Mouse (Mus musculus): ENCODE measurements at regions not wholly inside any gene's neighbourhood (a gene's known extent, or its start where the extent isn't known, plus 50 kb on each side); places are given as distances from the start of the nearest gene placed in this dataset.
A peak's percentile ranks its signal among the peaks of the same experiment; 100 is the strongest.

DNA sequence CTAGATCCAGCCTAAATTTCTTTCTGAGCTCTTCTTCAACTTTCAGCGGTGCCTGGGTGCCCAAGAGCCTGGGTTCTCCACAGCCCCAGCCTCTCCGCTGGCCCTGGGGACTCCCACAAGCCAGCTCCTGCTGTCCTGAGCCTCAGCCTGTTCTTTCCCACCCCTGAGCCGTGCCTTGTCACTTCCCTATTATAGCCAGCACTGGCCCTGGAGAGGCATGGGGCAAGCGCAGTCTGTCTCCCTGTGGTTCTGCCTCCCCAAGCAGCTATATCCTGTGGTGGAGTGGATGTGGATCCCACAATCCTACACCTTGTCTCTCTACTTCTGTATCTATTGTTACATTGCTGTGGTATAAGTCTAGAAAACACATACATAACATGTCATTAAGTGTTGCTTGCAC, 128.6 kb upstream of the Hgf start:
- DNase-seq = no peak

DNA sequence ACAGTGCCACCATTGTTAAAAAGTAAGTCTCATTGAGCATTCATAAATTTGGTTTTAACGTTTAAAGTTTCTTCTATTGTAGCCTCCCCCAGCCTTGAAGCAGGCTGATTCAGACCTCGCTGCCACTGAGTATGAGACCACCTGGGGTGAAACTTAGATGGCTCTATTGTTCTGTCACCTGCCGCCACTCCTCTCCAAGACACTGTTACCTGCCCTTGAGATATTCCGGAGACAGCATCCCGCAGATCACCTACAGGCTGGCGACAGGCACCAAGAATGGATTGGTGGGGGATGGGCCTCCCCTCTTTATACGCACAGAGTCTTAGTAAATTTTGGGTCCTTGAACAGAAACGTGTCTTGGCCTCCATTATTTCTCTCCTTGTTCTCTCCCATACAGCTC, 128.0 kb upstream of the Hgf start:
- DNase-seq = no peak

DNA sequence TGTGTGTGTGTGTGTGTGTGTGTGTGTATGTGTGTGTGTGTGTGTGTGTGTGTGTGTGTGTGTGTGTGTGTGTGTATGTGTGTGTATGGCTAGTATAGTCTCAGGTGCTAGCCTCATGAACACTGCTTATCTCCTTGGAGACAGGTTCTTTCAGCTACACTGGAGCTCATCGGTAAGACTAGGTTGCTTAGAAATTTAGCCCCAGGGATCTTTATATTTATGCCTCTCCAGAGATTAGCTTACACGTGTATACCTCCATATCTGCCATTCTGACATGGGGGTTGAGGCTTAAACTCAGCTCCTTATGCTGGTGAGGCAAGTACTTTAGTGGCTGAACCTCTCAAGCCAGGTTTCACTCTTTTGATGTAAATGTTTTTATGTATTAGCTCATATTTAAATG, 127.0 kb upstream of the Hgf start:
- no peak for DNase-seq

DNA sequence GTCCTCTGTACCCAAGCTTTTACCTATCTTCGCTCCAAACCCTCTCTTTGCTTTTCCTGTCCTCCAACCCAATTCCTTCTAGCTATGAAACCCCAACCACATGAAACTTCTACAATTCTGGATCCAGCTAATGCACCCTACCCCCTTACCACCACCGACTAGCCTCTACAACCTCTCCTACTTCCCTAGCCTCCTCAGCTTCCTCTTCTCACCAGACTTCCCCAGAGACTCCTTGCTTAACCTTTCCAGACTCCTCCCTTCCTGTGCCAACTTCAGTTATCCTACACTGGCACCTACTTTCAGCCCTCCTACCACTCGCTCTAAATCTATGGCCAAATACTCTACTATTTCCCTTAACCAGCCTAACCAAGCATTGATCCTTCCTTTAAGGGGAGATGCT, 118.7 kb upstream of the Hgf start:
- DNase-seq = no peak

DNA sequence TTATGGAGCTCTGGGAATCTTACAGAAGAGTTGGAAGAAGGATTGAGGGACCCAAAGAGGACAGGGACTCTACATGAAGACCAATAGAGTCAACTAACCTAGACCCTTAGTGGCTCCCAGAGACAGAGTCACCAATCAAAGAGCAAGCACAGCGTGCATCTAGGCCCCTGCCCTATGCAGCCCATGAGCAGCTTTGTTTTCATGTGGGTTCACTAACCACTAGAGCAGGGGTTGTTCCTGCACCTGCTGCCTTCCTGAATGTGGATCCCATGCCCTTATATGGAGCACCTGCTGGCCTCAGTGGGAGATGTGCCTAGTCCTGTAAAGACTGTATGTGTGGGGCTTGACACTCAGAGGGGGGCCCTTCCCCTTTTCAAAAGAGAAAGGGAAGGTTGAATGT, 108.2 kb upstream of the Hgf start:
- peak; percentile 38 for DNase-seq

DNA sequence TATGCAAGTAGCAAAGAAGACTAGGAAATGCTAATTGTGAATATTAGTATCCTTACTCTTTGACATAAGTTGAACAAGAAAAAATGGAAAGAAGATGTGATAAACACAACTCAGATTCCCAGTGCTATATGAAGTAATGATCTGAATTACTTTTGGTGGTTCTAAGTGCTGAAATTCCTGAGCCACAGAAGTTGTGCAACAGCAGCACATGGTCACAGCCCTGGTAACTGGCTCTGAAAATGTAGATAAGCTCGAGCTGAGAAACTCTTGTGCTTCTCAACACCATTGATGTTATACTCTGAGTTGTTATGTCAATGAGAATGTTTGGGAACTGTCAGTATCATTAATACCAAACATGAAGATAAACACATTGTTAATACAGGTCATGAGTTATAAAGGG, 106.3 kb upstream of the Hgf start:
- no peak for DNase-seq

DNA sequence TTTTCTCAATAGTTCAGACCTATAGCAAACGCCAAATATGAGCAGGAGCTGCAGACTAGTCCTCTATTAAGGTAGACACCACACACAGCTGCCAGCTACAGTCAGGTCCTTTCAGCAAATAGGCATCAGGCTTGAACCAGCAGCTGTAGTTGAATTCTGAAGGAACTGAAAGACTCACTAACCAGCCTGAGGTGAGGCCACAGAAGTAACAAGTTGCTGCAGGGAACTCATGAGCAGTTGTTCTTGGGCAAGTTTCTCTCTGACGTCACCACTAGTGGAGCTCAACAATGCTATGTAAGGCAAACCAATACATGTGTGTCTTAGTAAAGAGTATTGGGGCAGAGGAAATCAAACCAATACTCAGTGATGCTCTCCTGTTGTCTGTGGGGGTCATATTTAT, 91.5 kb upstream of the Hgf start:
- DNase-seq = no peak

DNA sequence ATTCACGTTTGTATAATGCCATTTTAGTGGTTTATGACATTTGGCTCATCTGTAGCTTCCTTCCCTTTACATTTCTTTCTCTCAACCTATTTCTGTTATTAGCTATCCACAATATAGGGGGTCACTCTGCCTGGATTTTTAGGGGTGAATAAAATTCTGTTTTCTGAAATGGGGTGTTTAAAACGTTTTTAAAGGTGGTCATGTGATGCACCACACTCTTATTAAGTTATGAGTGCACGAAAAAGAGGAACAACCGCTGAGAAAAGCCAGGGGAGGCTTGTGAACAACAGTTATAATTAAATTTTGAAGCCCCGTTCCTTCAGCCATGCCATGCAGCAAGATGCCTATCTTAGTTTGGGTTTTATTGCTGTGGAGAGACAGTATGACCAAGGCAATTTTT, 87.0 kb upstream of the Hgf start:
- no peak for DNase-seq

DNA sequence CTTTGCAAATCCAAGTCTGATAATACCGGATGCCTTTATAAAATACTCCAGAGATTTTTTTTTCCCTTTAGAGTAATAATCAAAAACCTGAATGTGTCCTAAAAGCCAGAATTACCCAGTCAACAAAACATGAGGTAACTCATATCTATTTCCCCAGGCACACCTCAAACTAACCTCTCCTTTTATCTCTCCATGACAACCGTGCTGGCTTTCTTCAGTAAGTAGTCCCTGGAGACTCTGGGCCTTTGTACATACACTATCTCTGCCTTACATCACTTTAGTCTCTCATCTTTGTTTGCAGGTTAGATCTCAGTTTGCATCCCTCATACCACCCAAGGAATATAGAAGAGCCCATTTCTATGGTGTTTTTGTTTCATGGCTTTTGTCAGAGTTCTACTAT, 84.7 kb upstream of the Hgf start:
- no peak for DNase-seq

DNA sequence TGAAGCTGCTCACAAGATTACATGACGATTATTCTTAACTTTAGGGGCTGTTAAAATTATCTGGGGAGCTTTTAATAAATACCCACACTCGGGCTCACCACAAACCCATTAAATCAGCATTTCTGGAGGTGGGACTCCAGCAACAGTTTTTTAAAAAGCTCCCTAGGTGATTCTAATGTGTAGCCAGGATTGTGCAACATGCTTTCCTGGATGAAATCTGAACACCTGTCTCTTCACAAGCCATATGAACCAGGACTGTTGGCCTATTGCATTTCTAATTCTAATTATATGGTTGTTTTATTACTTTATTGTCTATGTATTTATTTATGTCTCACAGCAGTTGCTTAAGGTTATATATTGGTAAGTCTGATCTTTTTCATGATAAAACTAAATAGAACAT, 84.1 kb upstream of the Hgf start:
- no peak for DNase-seq

DNA sequence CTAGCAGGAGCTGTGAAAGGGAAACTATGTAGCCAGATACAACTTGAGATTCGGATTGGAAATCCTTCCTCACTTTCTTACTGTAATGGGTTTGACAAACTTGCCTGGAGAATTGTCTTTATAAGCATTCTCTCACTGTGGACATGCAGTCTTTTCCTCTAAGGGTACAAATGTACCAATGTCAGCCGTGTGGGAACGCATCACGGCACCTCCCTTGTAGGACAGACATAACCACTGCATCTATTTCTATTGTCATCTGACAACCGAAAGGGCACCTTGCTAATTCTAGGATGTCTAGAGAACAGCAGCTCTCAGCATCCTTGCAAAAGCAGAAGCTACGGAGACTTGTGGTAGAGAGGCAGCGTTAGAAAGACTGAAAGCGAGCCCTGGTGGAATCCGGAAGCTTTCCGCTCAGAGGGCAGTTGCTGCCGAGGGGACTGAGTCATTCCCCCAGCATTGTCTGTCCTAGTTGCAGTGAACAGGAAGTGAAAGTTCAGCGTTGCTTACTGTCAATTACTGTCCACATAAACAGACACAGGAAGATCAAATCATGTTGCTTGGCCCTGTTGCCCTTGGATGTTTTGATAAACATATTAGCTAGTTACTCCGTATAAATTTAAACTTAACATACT, 83.5 kb upstream of the Hgf start:
- DNase-seq = peak; percentile 58

DNA sequence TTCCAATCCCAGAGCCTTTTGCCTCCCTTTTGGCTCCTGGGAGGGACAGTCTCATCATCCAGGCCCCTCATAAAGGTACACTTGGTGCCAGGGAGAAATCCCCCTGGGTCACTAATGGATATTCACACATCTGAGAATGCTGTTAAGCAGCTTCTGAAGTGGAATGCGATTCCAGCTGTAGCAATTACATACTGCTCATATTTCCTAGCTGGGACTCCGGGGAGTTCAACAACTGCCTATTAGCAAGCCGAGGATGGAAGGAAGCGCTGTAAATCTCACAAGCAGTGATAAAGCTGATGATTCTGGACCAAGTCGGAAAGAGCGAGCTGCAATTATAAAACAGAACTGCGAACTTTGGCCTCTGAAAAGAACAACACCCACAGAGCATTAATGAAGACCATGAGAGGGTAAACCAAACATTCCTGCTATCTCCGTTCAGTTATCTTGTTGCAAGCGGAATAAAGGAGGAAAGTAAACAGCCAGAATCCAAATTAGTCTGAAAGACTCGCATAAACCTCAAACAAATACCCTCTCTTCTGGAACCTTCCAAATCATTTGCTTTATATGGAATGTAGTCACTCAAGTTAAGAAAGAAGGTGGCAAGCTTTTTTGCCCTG, 82.8 kb upstream of the Hgf start:
- DNase-seq = no peak

DNA sequence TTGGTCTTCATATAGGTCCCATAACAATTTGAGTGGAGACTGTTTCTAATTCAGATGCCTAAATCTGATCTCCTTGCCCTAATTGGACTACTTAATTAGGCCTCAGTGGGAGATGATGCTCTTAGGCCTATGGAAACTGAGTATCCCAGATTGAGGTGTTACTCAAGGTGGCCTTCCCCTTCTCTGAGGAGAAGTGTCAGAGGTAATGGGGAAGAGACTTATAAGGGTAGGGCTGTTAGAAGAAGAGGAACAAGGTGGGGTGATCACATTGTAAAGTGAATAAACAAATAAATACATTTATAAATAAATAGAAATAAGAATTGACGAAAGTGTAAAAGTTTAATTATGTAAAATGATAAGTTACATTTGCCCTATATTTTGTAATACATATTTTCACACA, 65.3 kb upstream of the Hgf start:
- no peak for DNase-seq

DNA sequence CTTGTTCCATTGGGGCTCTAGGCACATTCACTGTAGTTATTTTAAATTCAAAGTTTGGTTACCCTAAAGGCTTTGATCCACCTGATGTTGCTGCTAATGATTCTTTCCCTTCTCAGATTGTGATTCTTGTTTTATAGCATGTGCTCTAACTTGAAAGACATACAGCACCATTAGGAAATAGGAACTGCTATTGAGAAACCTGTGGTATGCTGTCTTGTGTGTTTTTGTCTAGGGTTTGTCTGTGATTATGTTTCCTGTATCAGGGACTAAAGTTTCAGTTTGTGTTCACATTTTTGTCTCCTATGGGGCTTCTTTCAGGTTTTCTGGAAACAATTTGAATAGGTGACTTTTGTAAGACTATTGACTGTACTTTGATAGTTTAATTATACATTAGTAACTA, 63.5 kb upstream of the Hgf start:
- DNase-seq = no peak

DNA sequence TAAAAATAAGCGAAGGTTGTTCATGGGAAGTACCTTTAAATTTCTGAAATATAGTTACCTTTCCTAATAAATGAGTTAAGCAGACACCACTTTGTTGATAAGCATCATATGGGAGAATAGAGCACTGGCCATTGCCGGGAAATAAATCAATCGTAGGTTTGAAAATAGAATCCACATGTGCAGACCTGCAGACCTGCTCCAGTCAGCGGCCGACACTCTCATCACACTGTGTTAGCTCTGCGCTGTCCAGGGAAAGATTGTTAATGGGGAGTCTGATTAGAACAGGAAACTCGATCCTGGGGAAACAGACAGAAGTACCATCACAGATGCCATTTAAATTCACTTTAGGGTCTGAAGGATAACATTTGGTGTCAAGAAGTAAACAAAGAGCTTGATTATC, 53.4 kb upstream of the Hgf start:
- DNase-seq = no peak

Measured in thymus, postnatal 14 days (tissue).